9 mouse cellular contexts compared by ENCODE assay signal in the genomic region with DNA sequence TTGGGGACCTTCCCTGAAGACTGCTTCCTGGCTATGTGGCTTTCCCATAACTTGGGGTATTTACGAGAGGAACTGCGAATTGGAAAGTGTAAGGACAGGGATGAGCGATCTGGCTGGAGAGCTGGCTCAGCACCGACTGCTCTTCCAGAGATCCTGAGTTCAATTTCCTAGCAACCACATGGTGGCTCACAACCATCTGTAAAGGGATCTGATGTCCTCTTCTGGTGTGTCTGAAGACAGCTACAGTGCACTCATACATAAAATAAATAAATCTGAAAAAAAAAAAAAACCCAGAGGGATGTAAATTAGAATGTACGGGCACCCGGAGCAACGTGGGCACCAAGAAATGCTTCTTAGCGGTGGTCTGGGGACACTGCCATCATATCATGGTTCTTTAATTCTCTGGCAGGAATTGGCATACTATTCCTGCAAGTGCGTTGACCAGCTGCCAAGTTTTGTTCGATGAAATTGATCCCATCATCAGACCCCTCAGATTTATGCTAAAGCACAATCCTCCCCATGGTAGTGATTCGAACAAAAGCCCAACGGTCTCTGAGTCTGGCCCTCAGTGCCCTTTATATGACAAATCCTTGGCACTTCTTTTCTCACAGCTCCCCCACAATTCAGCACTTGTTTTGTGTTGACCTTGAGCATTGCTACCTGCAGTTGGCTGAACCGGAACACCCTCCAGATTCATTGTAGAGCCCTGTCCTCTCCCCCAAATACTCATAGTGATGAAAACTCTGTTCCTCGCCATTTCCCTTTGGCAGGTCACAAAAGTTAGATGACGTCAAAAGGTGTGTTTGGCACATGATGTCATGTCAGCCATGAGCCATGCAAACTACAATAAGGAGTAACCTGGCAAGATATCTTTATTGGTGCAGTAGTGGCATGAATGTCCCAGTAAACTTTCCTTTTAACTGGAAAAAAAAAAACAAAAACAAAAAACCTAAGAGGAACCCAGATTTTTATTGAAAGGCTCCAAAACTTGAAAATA. TPM values are rescaled to one million over a fixed set of nuclear protein-coding genes. Genes with fewer than 3 reads are reported as not detected.
DNase-seq lines count a peak whose midpoint lies in the region; ATAC-seq lines count a peak whose summit lies in the region.
"Had no signal": no experiment of that assay in that cellular context is flagged by ENCODE, and none has a peak within 500 bp of the region (broad histone marks: within the 10 kb centered on the region; RNA-seq: fewer than 3 reads in every experiment).

No protein-coding gene starts in this region.

- ATAC-seq in neural tube, embryonic 11.5 days (ENCODE audit: insufficient read depth, low FRiP score, low TSS enrichment), result no peak
- ATAC-seq in forebrain, embryonic 12.5 days (ENCODE audit: low FRiP score), result no peak
- no peak for ATAC-seq in kidney, embryonic 16.5 days (ENCODE audit: low FRiP score, low TSS enrichment)
- peak; percentile 47 for ATAC-seq in midbrain, embryonic 16.5 days

- peak overlapping the region; percentile 88 for H3K9ac ChIP-seq in neural tube, embryonic 11.5 days (ENCODE audit: low read length)
- H3K9ac ChIP-seq in forebrain, embryonic 12.5 days, result peak overlapping the region; percentile 93
- H3K9ac ChIP-seq in kidney, embryonic 16.5 days (replicated peaks; ENCODE audit: low read length), result peak overlapping the region; percentile 93
- H3K9ac ChIP-seq in midbrain, embryonic 16.5 days (ENCODE audit: low read depth, low read length), result peak overlapping the region; percentile 84

- peak overlapping the region; percentile 94 for H3K4me2 ChIP-seq in neural tube, embryonic 11.5 days (ENCODE audit: low read depth)
- H3K4me2 ChIP-seq in forebrain, embryonic 12.5 days, result peak overlapping the region; percentile 74
- H3K4me2 ChIP-seq in kidney, embryonic 16.5 days (replicated peaks; ENCODE audit: low read depth, low read length), result peak overlapping the region; percentile 82
- H3K4me2 ChIP-seq in midbrain, embryonic 16.5 days (ENCODE audit: low read length), result peak overlapping the region; percentile 76

- no peaks in the 10 kb centered on the region for H3K36me3 ChIP-seq in neural tube, embryonic 11.5 days (ENCODE audit: control insufficient read depth, insufficient read depth, low read length)
- no peaks in the 10 kb centered on the region for H3K36me3 ChIP-seq in forebrain, embryonic 12.5 days (replicated peaks)
- H3K36me3 ChIP-seq in kidney, embryonic 16.5 days (ENCODE audit: insufficient read depth, low read length), result no peaks in the 10 kb centered on the region
- no peaks in the 10 kb centered on the region for H3K36me3 ChIP-seq in midbrain, embryonic 16.5 days (ENCODE audit: control insufficient read depth, insufficient read depth, low read length)

- peak overlapping the region; percentile 89 for H3K27ac ChIP-seq in neural tube, embryonic 11.5 days (ENCODE audit: low read depth, low read length)
- peak overlapping the region; percentile 91 for H3K27ac ChIP-seq in brown adipose tissue, adult 24 weeks (replicated peaks; ENCODE audit: low read depth, low read length)
- H3K27ac ChIP-seq in forebrain, embryonic 12.5 days, result peak overlapping the region; percentile 93
- peak overlapping the region; percentile 94 for H3K27ac ChIP-seq in kidney, embryonic 16.5 days (ENCODE audit: low read length)
- H3K27ac ChIP-seq in midbrain, embryonic 16.5 days (ENCODE audit: low read length), result peak overlapping the region; percentile 90

- 22% methylated on average over 15 of the region's 15 CpGs for WGBS in neural tube, embryonic 11.5 days
- 21% methylated on average over 15 of the region's 15 CpGs for WGBS in forebrain, embryonic 12.5 days
- WGBS in kidney, embryonic 16.5 days, result 24% methylated on average over 15 of the region's 15 CpGs
- 14% methylated on average over 15 of the region's 15 CpGs for WGBS in midbrain, embryonic 16.5 days

- no peaks in the 10 kb centered on the region for H3K27me3 ChIP-seq in neural tube, embryonic 11.5 days (ENCODE audit: control insufficient read depth, insufficient read depth, low read length)
- H3K27me3 ChIP-seq in forebrain, embryonic 12.5 days, result no peaks in the 10 kb centered on the region
- no peaks in the 10 kb centered on the region for H3K27me3 ChIP-seq in kidney, embryonic 16.5 days (ENCODE audit: insufficient read depth, low read length)
- no peaks in the 10 kb centered on the region for H3K27me3 ChIP-seq in midbrain, embryonic 16.5 days (ENCODE audit: control insufficient read depth, insufficient read depth, low read depth, low read length)

- H3K4me3 ChIP-seq in neural tube, embryonic 11.5 days (ENCODE audit: low read depth, low read length), result peak overlapping the region; percentile 81
- peak overlapping the region; percentile 84 for H3K4me3 ChIP-seq in brown adipose tissue, adult 24 weeks (ENCODE audit: insufficient read depth, low read depth, low read length)
- H3K4me3 ChIP-seq in forebrain, embryonic 12.5 days (replicated peaks), result peak overlapping the region; percentile 87
- peak overlapping the region; percentile 82 for H3K4me3 ChIP-seq in kidney, embryonic 16.5 days (ENCODE audit: low read length)
- peak overlapping the region; percentile 56 for H3K4me3 ChIP-seq in midbrain, embryonic 16.5 days (ENCODE audit: low read depth, low read length)

- DNase-seq in neural tube, embryonic 11.5 days (ENCODE audit: low spot score), result no peak
- no peak for DNase-seq in neural tube, embryonic 10.5 days (ENCODE audit: extremely low spot score, low spot score)
- no peak for DNase-seq in gastrocnemius, postnatal 25 days
- no peak for DNase-seq in yolk sac, embryonic 10.5 days (ENCODE audit: low spot score)

- no peaks in the 10 kb centered on the region for H3K9me3 ChIP-seq in neural tube, embryonic 11.5 days (ENCODE audit: control insufficient read depth, low read length)
- no peaks in the 10 kb centered on the region for H3K9me3 ChIP-seq in forebrain, embryonic 12.5 days
- no peaks in the 10 kb centered on the region for H3K9me3 ChIP-seq in kidney, embryonic 16.5 days (ENCODE audit: low read length)
- H3K9me3 ChIP-seq in midbrain, embryonic 16.5 days (replicated peaks; ENCODE audit: control insufficient read depth, low read length, poor library complexity, severe bottlenecking), result no peaks in the 10 kb centered on the region

- H3K4me1 ChIP-seq in neural tube, embryonic 11.5 days (ENCODE audit: control insufficient read depth, insufficient read depth, low read length), result peaks cover 11% of the 10 kb centered on the region
- H3K4me1 ChIP-seq in brown adipose tissue, adult 24 weeks (ENCODE audit: control insufficient read depth, insufficient read depth, insufficient read length, low read length), result no peaks in the 10 kb centered on the region; the same call in 1 of the 2 replicates
- peaks cover 24% of the 10 kb centered on the region for H3K4me1 ChIP-seq in forebrain, embryonic 12.5 days
- H3K4me1 ChIP-seq in kidney, embryonic 16.5 days (ENCODE audit: insufficient read depth, low read length), result peaks cover 19% of the 10 kb centered on the region
- H3K4me1 ChIP-seq in midbrain, embryonic 16.5 days (ENCODE audit: control insufficient read depth, insufficient read depth, low read length), result peaks cover 22% of the 10 kb centered on the region

RNA-seq across cellular contexts. Expression of a gene that starts 1.0 kb away (rescaled TPM):
- polyA plus RNA-seq in neural tube, embryonic 11.5 days (2014; fragmentation: Nextera tagmentation; extraction: Ambion mirVana), result 78.9 and 84.8 TPM in 2 replicates
- 9.5 and 11.7 TPM in 2 replicates for polyA plus RNA-seq in brown adipose tissue, adult 24 weeks (2012; ENCODE audit: insufficient read depth, insufficient read length, missing spikeins)
- polyA plus RNA-seq in forebrain, embryonic 12.5 days (2016; fragmentation: Nextera tagmentation; extraction: Ambion mirVana), result 72.1 and 77.1 TPM in 2 replicates
- polyA plus RNA-seq in kidney, embryonic 16.5 days (2015; fragmentation: Nextera tagmentation; extraction: Ambion mirVana), result 52.1 and 53.7 TPM in 2 replicates
- polyA plus RNA-seq in midbrain, embryonic 16.5 days (2015; fragmentation: Nextera tagmentation; extraction: Ambion mirVana), result 58.0 and 58.2 TPM in 2 replicates
- total RNA-seq in gastrocnemius, postnatal 25 days (2021), result 10 to 100 TPM; 27.3 to 27.5 TPM

RNA-seq across cellular contexts. Expression of a gene that starts 1.1 kb away (rescaled TPM):
- not detected in 2 replicates for polyA plus RNA-seq in neural tube, embryonic 11.5 days (2014; fragmentation: Nextera tagmentation; extraction: Ambion mirVana)
- polyA plus RNA-seq in brown adipose tissue, adult 24 weeks (2012; ENCODE audit: insufficient read depth, insufficient read length, missing spikeins), result not detected in 2 replicates
- 0.06 TPM in 1 of 2 replicates, not detected in the other for polyA plus RNA-seq in forebrain, embryonic 12.5 days (2016; fragmentation: Nextera tagmentation; extraction: Ambion mirVana)
- not detected in 2 replicates for polyA plus RNA-seq in kidney, embryonic 16.5 days (2015; fragmentation: Nextera tagmentation; extraction: Ambion mirVana)
- polyA plus RNA-seq in midbrain, embryonic 16.5 days (2015; fragmentation: Nextera tagmentation; extraction: Ambion mirVana), result 0.10 and 0.11 TPM in 2 replicates
- total RNA-seq in gastrocnemius, postnatal 25 days (2021), result not detected
- polyA plus RNA-seq: large intestine, adult 2 months had no signal

RNA-seq across cellular contexts. Expression of a gene that starts 12.7 kb away (rescaled TPM):
- polyA plus RNA-seq in neural tube, embryonic 11.5 days (2014; fragmentation: Nextera tagmentation; extraction: Ambion mirVana), result 52.7 and 54.0 TPM in 2 replicates
- polyA plus RNA-seq in brown adipose tissue, adult 24 weeks (2012; ENCODE audit: insufficient read depth, insufficient read length, missing spikeins), result 33.1 and 54.3 TPM in 2 replicates
- 54.1 and 60.7 TPM in 2 replicates for polyA plus RNA-seq in forebrain, embryonic 12.5 days (2016; fragmentation: Nextera tagmentation; extraction: Ambion mirVana)
- polyA plus RNA-seq in kidney, embryonic 16.5 days (2015; fragmentation: Nextera tagmentation; extraction: Ambion mirVana), result 34.3 and 35.9 TPM in 2 replicates
- polyA plus RNA-seq in midbrain, embryonic 16.5 days (2015; fragmentation: Nextera tagmentation; extraction: Ambion mirVana), result 62.9 and 66.9 TPM in 2 replicates
- 10 to 100 TPM; 36.6 to 37.9 TPM for total RNA-seq in gastrocnemius, postnatal 25 days (2021)

RNA-seq across cellular contexts. Expression of a gene that starts 55.3 kb away (rescaled TPM):
- 9.0 and 12.5 TPM in 2 replicates for polyA plus RNA-seq in neural tube, embryonic 11.5 days (2014; fragmentation: Nextera tagmentation; extraction: Ambion mirVana)
- 0.13 TPM in 1 of 2 replicates, not detected in the other for polyA plus RNA-seq in brown adipose tissue, adult 24 weeks (2012; ENCODE audit: insufficient read depth, insufficient read length, missing spikeins)
- polyA plus RNA-seq in forebrain, embryonic 12.5 days (2016; fragmentation: Nextera tagmentation; extraction: Ambion mirVana), result 13.3 and 14.1 TPM in 2 replicates
- polyA plus RNA-seq in kidney, embryonic 16.5 days (2015; fragmentation: Nextera tagmentation; extraction: Ambion mirVana), result 1.3 and 1.5 TPM in 2 replicates
- 45.6 and 51.3 TPM in 2 replicates for polyA plus RNA-seq in midbrain, embryonic 16.5 days (2015; fragmentation: Nextera tagmentation; extraction: Ambion mirVana)
- 1 to 10 TPM in 1 of 2 experiments, under 1 TPM in 1; 1.00 to 1.2 TPM for total RNA-seq in gastrocnemius, postnatal 25 days (2021)
